Mouse (Mus musculus): Measurements from ENCODE around the gene Tmem273.

- TF ChIP-seq ZKSCAN1 (IDR thresholded peaks at IDR 0.05; ENCODE audit: low read depth, low read length) (no peak), ZMIZ1 (IDR thresholded peaks at IDR 0.05; ENCODE audit: low read depth, low read length) (no peak), CTCF (IDR thresholded peaks at IDR 0.05 in 2 of 3, conservative IDR thresholded peaks at IDR 0.05 in 1 of 3; ENCODE audit: control insufficient read depth in 1 of 3, insufficient read depth in 1 of 3, low read depth in 2 of 3, low read length in 3 of 3, poor library complexity in 1 of 3, severe bottlenecking in 1 of 3) (peak in 1 of 3 experiments; percentile 7; a peak in 1 of 6 replicates), CHD2 (IDR thresholded peaks at IDR 0.05; ENCODE audit: low read length) (no peak), MAX (IDR thresholded peaks at IDR 0.05; ENCODE audit: low read length) (no peak), RCOR1 (IDR thresholded peaks at IDR 0.05; ENCODE audit: low read depth, low read length) (no peak), TBP (IDR thresholded peaks at IDR 0.05; ENCODE audit: low read depth, low read length) (no peak), ZC3H11A (IDR thresholded peaks at IDR 0.05; ENCODE audit: low read depth, low read length) (no peak), POLR2AphosphoS2 (IDR thresholded peaks at IDR 0.05; ENCODE audit: low read length) (no peak), SIN3A (IDR thresholded peaks at IDR 0.05; ENCODE audit: low read length) (no peak), USF2 (IDR thresholded peaks at IDR 0.05; ENCODE audit: borderline replicate concordance in 1 of 2, insufficient read depth in 1 of 2, low read depth in 1 of 2, low read length in 2 of 2) (no peak)
These were observed 13.0 kb upstream of the Tmem273 start for GRCm38 (mm10) chr14:32772791-32773190.
